Comparison of ENCODE assay signal across 7 mouse cellular contexts in genomic region chr1:182124924-182125368, GRCm38 (mm10). TPM values are rescaled to one million over a fixed set of nuclear protein-coding genes. Genes with fewer than 3 reads are reported as not detected.
DNase-seq lines count a peak whose midpoint lies in the region; ATAC-seq lines count a peak whose summit lies in the region.

No protein-coding gene starts in this region.

- H3K9ac ChIP-seq in intestine, embryonic 14.5 days (ENCODE audit: low read length): peak overlapping the region; percentile 79

- peak overlapping the region; percentile 76 for H3K27ac ChIP-seq in intestine, embryonic 14.5 days (ENCODE audit: low read depth)
- H3K27ac ChIP-seq in midbrain, embryonic 10.5 days (replicated peaks): peak overlapping the region; percentile 89

- H3K4me3 ChIP-seq in intestine, embryonic 14.5 days (ENCODE audit: low read depth, low read length): peak overlapping the region; percentile 73
- peak overlapping the region; percentile 88 for H3K4me3 ChIP-seq in midbrain, embryonic 10.5 days

- peaks cover 5% of the 10 kb centered on the region for H3K4me1 ChIP-seq in intestine, embryonic 14.5 days (replicated peaks; ENCODE audit: control insufficient read depth, insufficient read depth, low read length)
- H3K4me1 ChIP-seq in midbrain, embryonic 10.5 days: peaks cover 18% of the 10 kb centered on the region

- peak; percentile 92 for ATAC-seq in intestine, embryonic 14.5 days (replicated peaks; ENCODE audit: low FRiP score, low TSS enrichment, low read depth)

- intact Hi-C loops in left cerebral cortex, postnatal 36 days (cut with DNase I): loop anchor here (5.0 kb wide), 1 partner anchor 412 kb away; no protein-coding TSS in a partner anchor

- WGBS in intestine, embryonic 14.5 days: 1% methylated on average over 31 of the region's 33 CpGs
- under 1% methylated on average over 33 of the region's 33 CpGs for WGBS in midbrain, embryonic 10.5 days

- no peaks in the 10 kb centered on the region for H3K27me3 ChIP-seq in intestine, embryonic 14.5 days (replicated peaks; ENCODE audit: control insufficient read depth, insufficient read depth, low read length)
- no peaks in the 10 kb centered on the region for H3K27me3 ChIP-seq in midbrain, embryonic 10.5 days (ENCODE audit: low read depth, poor library complexity, severe bottlenecking)

- H3K4me2 ChIP-seq in intestine, embryonic 14.5 days (ENCODE audit: low read length): peak overlapping the region; percentile 65

- H3K36me3 ChIP-seq in intestine, embryonic 14.5 days (ENCODE audit: control insufficient read depth, insufficient read depth, low read length): peaks cover 16% of the 10 kb centered on the region; the same call in 1 of the 2 replicates
- peaks cover 31% of the 10 kb centered on the region for H3K36me3 ChIP-seq in midbrain, embryonic 10.5 days

- H3K9me3 ChIP-seq in intestine, embryonic 14.5 days (ENCODE audit: control insufficient read depth, low read length): no peaks in the 10 kb centered on the region
- no peaks in the 10 kb centered on the region for H3K9me3 ChIP-seq in midbrain, embryonic 10.5 days (replicated peaks)

- DNase-seq in adrenal gland, adult 2 months: peak; percentile 92
- peak; percentile 92 for DNase-seq in embryo, embryonic 10 days (ENCODE audit: low spot score)
- DNase-seq in gastrocnemius, postnatal 10 days: peak; percentile 83
- peak; percentile 91 for DNase-seq in intestine, embryonic 14.5 days (ENCODE audit: low spot score)
- DNase-seq in left cerebral cortex, postnatal 36 days (ENCODE audit: low spot score in 2 of 2): peak; percentile 76 to 80
- DNase-seq in midbrain, embryonic 10.5 days (ENCODE audit: low spot score): peak; percentile 87
- peak; percentile 74 to 75 for DNase-seq in right cerebral cortex, postnatal 36 days (ENCODE audit: low spot score in 2 of 2)

RNA-seq across cellular contexts. Expression of gene Srp9, which starts 0.4 kb away (rescaled TPM):
- total RNA-seq in adrenal gland, adult 2 months (2021): 10 to 100 TPM; 46.4 to 64.9 TPM
- 22.7 and 29.6 TPM in 2 replicates for polyA plus RNA-seq in adrenal gland, adult 2 months (2012; rRNA removed)
- 10 to 100 TPM; 37.9 to 41.8 TPM for total RNA-seq in gastrocnemius, postnatal 10 days (2021)
- 134 and 142 TPM in 2 replicates for polyA plus RNA-seq in intestine, embryonic 14.5 days (2014; fragmentation: Nextera tagmentation; extraction: Ambion mirVana)
- 10 to 100 TPM; 61.0 to 63.4 TPM for total RNA-seq in left cerebral cortex, postnatal 36 days (2021)
- 156 and 165 TPM in 2 replicates for polyA plus RNA-seq in midbrain, embryonic 10.5 days (2016; fragmentation: Nextera tagmentation; extraction: Ambion mirVana)

RNA-seq across cellular contexts. Expression of gene Vmn1r1, which starts 39.3 kb away (rescaled TPM):
- not detected for total RNA-seq in adrenal gland, adult 2 months (2021)
- not detected in 2 replicates for polyA plus RNA-seq in adrenal gland, adult 2 months (2012; rRNA removed)
- total RNA-seq in gastrocnemius, postnatal 10 days (2021): not detected
- polyA plus RNA-seq in intestine, embryonic 14.5 days (2014; fragmentation: Nextera tagmentation; extraction: Ambion mirVana): not detected in 2 replicates
- total RNA-seq in left cerebral cortex, postnatal 36 days (2021): not detected
- polyA plus RNA-seq in midbrain, embryonic 10.5 days (2016; fragmentation: Nextera tagmentation; extraction: Ambion mirVana): not detected in 2 replicates

Comparison
In these comparisons a context has a peak if more than half of its experiments do, and no peak if none do; other contexts are left out.
1. Peak in every context shown above with its lines: DNase-seq, ATAC-seq, H3K4me3 ChIP-seq and H3K27ac ChIP-seq.